Mouse (Mus musculus) hindbrain, embryonic 11.5 days (tissue): Measurements from ENCODE around the gene Tdgf1. TPM values are rescaled to one million over a fixed set of nuclear protein-coding genes. Genes with fewer than 3 reads are reported as not detected.

ENCODE experiments used
- ATAC-seq: fragments of 200-750 bp; cut with Nextera tagmentation; 2 replicates; pipeline ENCODE4 v1.8.0; 2017; ENCODE audit warnings: mild to moderate bottlenecking, moderate TSS enrichment, moderate library complexity; ENCODE audit not compliant: low FRiP score
- DNase-seq: peaks from one replicate; pipeline ENCODE4 v3.0.0-alpha.2; 2015; ENCODE audit warnings: low spot score
- H3K27ac ChIP-seq: fragments of 300-500 bp; sonication (generic); 2 replicates; pipeline ENCODE4 v1.5.1; 2014; ENCODE audit warnings: mild to moderate bottlenecking, low read depth, low read length
- H3K27me3 ChIP-seq: fragments of 300-500 bp; sonication (generic); 2 replicates; pipeline ENCODE4 v1.6.1; 2014; ENCODE audit warnings: mild to moderate bottlenecking, low read length, moderate library complexity, mixed read lengths; ENCODE audit not compliant: control insufficient read depth, insufficient read depth
- H3K36me3 ChIP-seq: fragments of 300-500 bp; sonication (generic); 2 replicates; pipeline ENCODE4 v1.6.1; 2014; ENCODE audit warnings: mild to moderate bottlenecking, low read length, moderate library complexity, mixed read lengths; ENCODE audit not compliant: control insufficient read depth, insufficient read depth
- H3K4me1 ChIP-seq: fragments of 300-500 bp; sonication (generic); replicated peaks from 2 replicates; pipeline ENCODE4 v1.6.1; 2014; ENCODE audit warnings: low read length, mixed read lengths; ENCODE audit not compliant: control insufficient read depth, insufficient read depth
- H3K4me2 ChIP-seq: fragments of 300-500 bp; sonication (generic); replicated peaks from 2 replicates; pipeline ENCODE4 v1.6.1; 2014; ENCODE audit warnings: mild to moderate bottlenecking, low read depth, low read length
- H3K4me3 ChIP-seq: fragments of 300-500 bp; sonication (generic); 2 replicates; pipeline ENCODE4 v1.5.1; 2014; ENCODE audit warnings: low read depth, low read length
- H3K9ac ChIP-seq: fragments of 300-500 bp; sonication (generic); 2 replicates; pipeline ENCODE4 v1.6.1; 2014; ENCODE audit warnings: low read depth, low read length
- H3K9me3 ChIP-seq: fragments of 300-500 bp; sonication (generic); 2 replicates; pipeline ENCODE4 v1.6.1; 2016; ENCODE audit warnings: low read length; ENCODE audit not compliant: control insufficient read depth
- WGBS: fragments of 180-500 bp; shearing (Covaris S2); extraction: QIAGEN DNeasy Blood & Tissue Kit; methylation state at CpG from one replicate; pipeline ENCODE4 v1.1.7; 2014; 5-methylcytosine and 5-hydroxymethylcytosine counted together
- polyA plus RNA-seq: library from polyadenylated mRNA; unstranded; fragments of >200 nt; fragmentation: Nextera tagmentation; extraction: Ambion mirVana; gene quantifications from 2 replicates; pipeline ENCODE4 v1.2.1, GENCODE M21; 2014

The Tdgf1 gene
- polyA plus RNA-seq, 1 experiment from 2014 or later: not detected

GRCm38 (mm10) chr9:110985541-110985940 is 39.6 kb upstream of the Tdgf1 start:
- 96% methylated on average over 5 of the region's 5 CpGs for WGBS
- no peak for ATAC-seq
- no peak overlapping the region for H3K9ac ChIP-seq
- no peaks in the 10 kb centered on the region for H3K4me1 ChIP-seq
- H3K9me3 ChIP-seq: no peaks in the 10 kb centered on the region
- H3K4me2 ChIP-seq: no peak overlapping the region
- no peak for DNase-seq
- H3K27me3 ChIP-seq: no peaks in the 10 kb centered on the region
- H3K27ac ChIP-seq: no peak overlapping the region
- no peaks in the 10 kb centered on the region for H3K36me3 ChIP-seq
- H3K4me3 ChIP-seq: no peak overlapping the region

- WGBS: 93% methylated on average over 9 of the region's 9 CpGs
- ATAC-seq: no peak
Measured at GRCm38 (mm10) chr9:110984096-110984495, 38.1 kb upstream of the Tdgf1 start.

GRCm38 (mm10) chr9:110982351-110982750 is 36.4 kb upstream of the Tdgf1 start:
- H3K27me3 ChIP-seq: no peaks in the 10 kb centered on the region
- H3K4me2 ChIP-seq: no peak overlapping the region
- ATAC-seq: no peak
- H3K4me1 ChIP-seq: no peaks in the 10 kb centered on the region
- no peak overlapping the region for H3K4me3 ChIP-seq
- no peak overlapping the region for H3K27ac ChIP-seq
- no peaks in the 10 kb centered on the region for H3K9me3 ChIP-seq
- H3K36me3 ChIP-seq: no peaks in the 10 kb centered on the region
- no peak overlapping the region for H3K9ac ChIP-seq
- WGBS: 51% methylated on average over 4 of the region's 4 CpGs
- DNase-seq: no peak

More at GRCm38 (mm10) chr9:110984096-110984495, 38.1 kb upstream of the Tdgf1 start:
- Histone ChIP-seq H3K4me1 (no peaks in the 10 kb centered on the region), H3K27me3 (no peaks in the 10 kb centered on the region), H3K4me2 (no peak overlapping the region), H3K36me3 (no peaks in the 10 kb centered on the region), H3K4me3 (no peak overlapping the region), H3K27ac (no peak overlapping the region), H3K9ac (no peak overlapping the region), H3K9me3 (no peaks in the 10 kb centered on the region)
- no peak for DNase-seq

- DNase-seq (no peak), ATAC-seq (no peak)
- H3K4me3 ChIP-seq: no peak overlapping the region
- no peaks in the 10 kb centered on the region for H3K9me3 ChIP-seq
- H3K36me3 ChIP-seq: no peaks in the 10 kb centered on the region
- H3K27me3 ChIP-seq: no peaks in the 10 kb centered on the region
- H3K4me1 ChIP-seq: no peaks in the 10 kb centered on the region
- H3K9ac ChIP-seq: no peak overlapping the region
- H3K27ac ChIP-seq: no peak overlapping the region
- WGBS: 95% methylated on average over 11 of the region's 11 CpGs
- H3K4me2 ChIP-seq: no peak overlapping the region
Measured at GRCm38 (mm10) chr9:110979411-110979810, 33.5 kb upstream of the Tdgf1 start.

- Histone ChIP-seq H3K4me3 (no peak overlapping the region), H3K9me3 (no peaks in the 10 kb centered on the region), H3K27ac (no peak overlapping the region), H3K27me3 (no peaks in the 10 kb centered on the region), H3K4me2 (no peak overlapping the region), H3K4me1 (no peaks in the 10 kb centered on the region), H3K36me3 (no peaks in the 10 kb centered on the region), H3K9ac (no peak overlapping the region)
- no peak for ATAC-seq
- no peak for DNase-seq
- WGBS: 86% methylated on average over 2 of the region's 2 CpGs
Measured at GRCm38 (mm10) chr9:110965910-110966231, 19.9 kb upstream of the Tdgf1 start.

- Histone ChIP-seq H3K4me2 (no peak overlapping the region), H3K9ac (no peak overlapping the region), H3K27me3 (no peaks in the 10 kb centered on the region), H3K27ac (no peak overlapping the region), H3K4me3 (no peak overlapping the region), H3K36me3 (no peaks in the 10 kb centered on the region), H3K9me3 (no peaks in the 10 kb centered on the region), H3K4me1 (no peaks in the 10 kb centered on the region)
- no peak for ATAC-seq
- DNase-seq: no peak
- 90% methylated on average over 22 of the region's 22 CpGs for WGBS
Measured at GRCm38 (mm10) chr9:110965062-110965909, 19.3 kb upstream of the Tdgf1 start.

GRCm38 (mm10) chr9:110963566-110964115 is 17.7 kb upstream of the Tdgf1 start:
- WGBS: 93% methylated on average over 8 of the region's 8 CpGs
- ATAC-seq: no peak
- DNase-seq: no peak

GRCm38 (mm10) chr9:110961386-110961785 is 15.4 kb upstream of the Tdgf1 start:
- H3K27me3 ChIP-seq: no peaks in the 10 kb centered on the region
- no peak overlapping the region for H3K4me3 ChIP-seq
- ATAC-seq (no peak), DNase-seq (no peak)
- H3K4me2 ChIP-seq: no peak overlapping the region
- H3K9ac ChIP-seq: no peak overlapping the region
- H3K27ac ChIP-seq: no peak overlapping the region
- H3K36me3 ChIP-seq: no peaks in the 10 kb centered on the region
- no peaks in the 10 kb centered on the region for H3K9me3 ChIP-seq
- H3K4me1 ChIP-seq: no peaks in the 10 kb centered on the region
- 100% methylated on average over 8 of the region's 8 CpGs for WGBS

More at GRCm38 (mm10) chr9:110963566-110964115, 17.7 kb upstream of the Tdgf1 start:
- Histone ChIP-seq H3K36me3 (no peaks in the 10 kb centered on the region), H3K9ac (no peak overlapping the region), H3K9me3 (no peaks in the 10 kb centered on the region), H3K4me2 (no peak overlapping the region), H3K4me1 (no peaks in the 10 kb centered on the region), H3K4me3 (no peak overlapping the region), H3K27ac (no peak overlapping the region), H3K27me3 (no peaks in the 10 kb centered on the region)
